Mouse (Mus musculus): ENCODE measurements around the gene D630045J12Rik.

DNA sequence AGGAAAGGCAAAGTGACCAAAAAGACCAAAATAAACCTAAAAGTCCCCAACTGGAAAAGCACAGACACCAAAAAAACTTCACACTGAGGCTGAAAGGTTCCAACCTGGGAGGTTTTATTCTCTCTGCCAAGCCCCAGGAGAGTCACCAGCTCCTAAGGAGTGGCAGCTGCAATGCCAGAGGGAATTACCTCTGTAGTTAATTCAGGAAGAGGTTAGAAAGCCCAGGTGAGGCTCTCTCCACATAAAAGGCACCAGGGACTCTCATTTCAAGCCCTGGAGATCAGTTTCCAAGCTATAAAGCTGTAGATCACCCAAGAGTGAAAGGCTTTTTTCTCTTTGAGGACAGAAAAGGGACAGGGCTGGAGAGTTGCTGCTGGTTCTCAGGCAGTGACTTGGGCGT lies 55.1 kb downstream of the D630045J12Rik start:
- no peak for TF ChIP-seq CHD2 (IDR thresholded peaks at IDR 0.05; ENCODE audit: low read depth, low read length)
- no peak for TF ChIP-seq MAFK (IDR thresholded peaks at IDR 0.05; ENCODE audit: insufficient read depth, low read depth, low read length)
- no peak for TF ChIP-seq ZC3H11A (IDR thresholded peaks at IDR 0.05; ENCODE audit: borderline replicate concordance, low read depth, low read length)
- no peak for TF ChIP-seq HCFC1 (IDR thresholded peaks at IDR 0.05; ENCODE audit: borderline replicate concordance, insufficient read depth, low read length)

Measured in ES-E14 (cell line).